Mouse (Mus musculus): ENCODE data around the gene Unc45a.

The Unc45a gene

DNA sequence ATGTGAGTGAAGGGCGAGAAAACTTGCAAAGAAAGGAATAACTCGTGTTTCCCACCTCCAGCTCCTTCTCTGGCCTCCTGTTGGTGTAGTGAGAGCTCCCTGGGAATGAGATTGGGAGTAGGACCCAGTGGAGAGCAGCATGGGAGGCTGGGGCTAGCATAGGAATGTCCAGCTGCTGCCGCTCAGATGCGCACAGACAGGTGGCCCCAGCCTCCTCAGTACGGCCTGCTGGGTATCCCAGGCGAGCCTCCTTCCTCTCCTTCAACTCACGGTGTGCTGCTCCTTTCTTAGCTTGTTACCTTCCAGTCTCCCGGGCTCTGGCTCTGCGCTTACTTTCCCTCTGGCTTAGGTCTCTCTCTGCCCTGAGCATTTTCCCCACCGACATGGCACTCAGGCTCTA lies 60.8 kb downstream of the Unc45a start:
- no peak for DNase-seq

- no peak for DNase-seq
These were observed 64.4 kb downstream of the Unc45a start for GRCm38 (mm10) chr7:80276374-80276773.
